Mouse (Mus musculus) erythroblast, embryonic 14.5 days (primary cell): ENCODE measurements around the gene Kmo. TPM values are rescaled to one million over a fixed set of nuclear protein-coding genes. Genes with fewer than 3 reads are reported as not detected.

Experiments
- H3K27me3 ChIP-seq: 2 replicates; pipeline ENCODE4 v1.6.1; 2012; ENCODE audit warnings: inconsistent platforms; ENCODE audit not compliant: control insufficient read depth
- H3K36me3 ChIP-seq: 2 replicates; pipeline ENCODE4 v1.6.1; 2012; ENCODE audit warnings: mild to moderate bottlenecking, inconsistent platforms; ENCODE audit not compliant: control insufficient read depth
- H3K4me1 ChIP-seq: 2 replicates; pipeline ENCODE4 v1.6.1; 2012; ENCODE audit warnings: inconsistent platforms; ENCODE audit not compliant: control insufficient read depth
- H3K4me3 ChIP-seq: replicated peaks from 2 replicates; pipeline ENCODE3; 2012; ENCODE audit warnings: moderate library complexity, mild to moderate bottlenecking, inconsistent platforms
- H3K9me3 ChIP-seq: 2 replicates; pipeline ENCODE4 v1.6.1; 2012; ENCODE audit warnings: low read length, inconsistent platforms, mixed read lengths; ENCODE audit not compliant: control insufficient read depth
- GATA1 ChIP-seq: IDR thresholded peaks from 2 replicates; pipeline ENCODE4 v1.6.1; 2012; ENCODE audit warnings: low read length, inconsistent platforms, mixed read lengths
- TAL1 ChIP-seq: IDR thresholded peaks from 3 replicates; pipeline ENCODE4 v1.6.1; 2012; ENCODE audit warnings: low read length, inconsistent platforms, mixed read lengths
- polyA plus RNA-seq: library from polyadenylated mRNA; stranded (reverse); fragments of >175 nt; gene quantifications from 2 replicates; pipeline ENCODE4 v1.2.3, GENCODE M21; 2012

Kmo gene
- polyA plus RNA-seq, 1 experiment, result not detected

DNA sequence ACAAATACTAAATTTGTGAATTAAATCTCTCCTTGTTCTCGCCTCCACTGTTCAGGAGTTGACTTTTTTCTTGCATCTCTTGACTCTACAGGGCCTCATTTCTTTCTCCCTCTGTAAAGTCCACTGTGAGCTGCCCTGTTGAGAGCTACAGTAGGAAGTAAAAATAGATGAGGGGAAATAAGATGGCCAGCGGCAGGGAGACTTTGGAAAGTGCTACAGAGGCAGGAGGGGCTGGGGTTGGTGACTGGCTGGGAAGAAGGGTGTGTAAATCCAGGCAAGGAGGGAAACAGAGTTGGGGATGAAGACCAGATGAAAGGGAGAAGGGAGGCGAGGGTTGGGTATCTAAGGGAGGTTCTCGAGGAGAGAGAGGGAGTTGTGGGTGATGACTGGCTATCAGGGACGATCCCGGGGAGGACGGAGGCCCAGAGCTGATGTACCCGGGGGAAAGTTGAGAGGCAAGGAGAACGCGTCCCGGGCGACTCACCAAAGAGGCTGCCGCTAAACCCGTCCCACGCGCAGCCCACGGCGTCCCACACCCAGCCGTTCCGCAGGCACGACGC, 71.6 kb downstream of the Kmo start:
- no peaks in the 10 kb centered on the region for H3K27me3 ChIP-seq
- peaks cover 25% of the 10 kb centered on the region for H3K4me1 ChIP-seq
- peaks cover 10% of the 10 kb centered on the region for H3K36me3 ChIP-seq
- no peaks in the 10 kb centered on the region for H3K9me3 ChIP-seq
- H3K4me3 ChIP-seq, result peak overlapping the region; percentile 85
- TF ChIP-seq GATA1, result no peak
- TF ChIP-seq TAL1, result no peak

DNA sequence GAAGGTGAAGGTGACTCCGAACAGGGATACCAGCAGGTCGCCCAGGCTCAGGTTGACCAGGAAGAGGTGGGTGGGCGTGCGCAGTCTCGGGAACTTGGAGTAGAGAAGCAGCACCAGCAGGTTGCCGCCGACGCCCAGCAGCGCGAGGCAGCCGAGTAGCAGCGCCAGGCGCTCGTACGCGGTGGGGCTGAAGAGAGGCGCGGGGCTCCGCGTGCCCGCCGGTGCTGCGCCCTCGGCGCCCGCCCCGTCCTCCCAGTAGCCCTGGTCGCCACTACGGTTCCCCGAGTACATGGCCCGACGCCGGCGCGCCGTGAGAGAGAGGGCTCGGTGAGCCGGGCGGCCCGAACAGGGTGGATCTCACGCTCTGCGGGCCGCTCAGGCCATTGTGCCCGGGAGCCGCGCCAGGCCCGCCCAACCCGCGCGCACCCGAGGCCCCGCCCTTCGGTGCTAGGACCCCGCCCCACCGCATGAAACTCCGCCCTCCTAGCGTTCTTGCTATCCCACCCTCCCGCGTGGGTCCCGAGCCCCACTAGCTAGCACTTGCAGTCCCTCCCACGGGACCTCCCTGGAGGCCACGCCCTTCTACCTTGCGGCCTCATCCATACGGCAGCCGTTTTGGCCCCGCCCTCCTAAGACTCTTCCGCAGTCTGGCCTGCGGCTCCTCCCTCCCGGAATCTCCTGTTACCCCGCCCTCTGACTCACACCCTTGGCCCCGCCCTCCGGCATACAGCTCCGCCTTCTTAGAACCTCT, 72.2 kb downstream of the Kmo start, which contains the start of the genes Opn3 and Chml:
TSS of gene Opn3 (minus strand) at position 531 of the 751 bp plus-strand sequence.
TSS of gene Chml (minus strand) at position 656 of the 751 bp plus-strand sequence.
- no peaks in the 10 kb centered on the region for H3K9me3 ChIP-seq
- peaks cover 7% of the 10 kb centered on the region for H3K36me3 ChIP-seq
- peak within 1 kb of the TSS; percentile 85 for H3K4me3 ChIP-seq
- no peak for TF ChIP-seq GATA1
- no peak for TF ChIP-seq TAL1
- H3K4me1 ChIP-seq, result peaks cover 25% of the 10 kb centered on the region
- no peaks in the 10 kb centered on the region for H3K27me3 ChIP-seq

DNA sequence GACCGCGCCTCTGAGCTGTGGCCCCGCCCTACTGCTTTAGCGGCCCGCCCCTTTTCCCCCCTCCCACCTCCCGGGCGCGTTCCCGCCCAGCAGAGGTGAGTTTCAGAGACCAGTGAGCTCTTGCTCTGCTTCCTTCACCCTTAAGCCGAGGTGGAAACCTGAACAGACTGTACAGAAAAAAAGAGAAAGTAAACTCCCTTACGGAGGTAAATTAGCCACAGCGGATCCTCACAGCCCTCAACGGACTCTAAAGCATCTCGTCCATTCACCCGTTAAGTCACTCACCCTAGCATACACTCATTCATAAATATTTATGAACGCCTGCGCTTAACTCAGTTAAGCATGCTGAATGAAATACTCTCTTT, 72.8 kb downstream of the Kmo start:
- Histone ChIP-seq H3K27me3 (no peaks in the 10 kb centered on the region), H3K9me3 (no peaks in the 10 kb centered on the region), H3K4me1 (peaks cover 25% of the 10 kb centered on the region), H3K4me3 (peak overlapping the region; percentile 85), H3K36me3 (peaks cover 2% of the 10 kb centered on the region)
- TF ChIP-seq TAL1 (no peak), GATA1 (no peak)

DNA sequence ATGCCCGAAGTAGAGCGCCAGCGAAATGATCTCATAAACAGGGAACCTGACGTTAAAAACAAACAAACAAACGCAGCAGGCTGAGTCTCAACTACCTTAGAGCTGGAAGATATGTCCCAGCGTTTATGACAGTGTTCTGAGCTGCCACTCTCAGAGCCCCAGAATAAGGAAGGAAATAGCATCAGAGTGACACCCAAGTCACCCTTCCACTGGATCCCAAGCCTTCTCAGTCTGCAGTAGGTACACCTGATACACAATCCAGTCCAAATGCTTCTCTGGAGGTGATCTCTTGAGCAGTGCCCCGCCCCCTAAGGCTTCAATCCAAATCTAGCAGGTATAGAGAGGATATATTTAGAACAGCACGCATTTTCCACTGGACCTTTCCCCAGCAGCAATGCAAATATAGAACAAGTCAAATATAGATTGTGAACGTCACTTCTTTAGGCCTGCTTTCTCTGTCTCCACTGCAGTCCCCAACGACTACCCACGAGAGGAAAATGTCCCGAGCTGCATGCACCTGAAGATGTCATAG, 73.3 kb downstream of the Kmo start:
- TF ChIP-seq GATA1 (no peak), TAL1 (no peak)
- H3K27me3 ChIP-seq, result no peaks in the 10 kb centered on the region
- H3K4me3 ChIP-seq, result peak overlapping the region; percentile 85
- peaks cover 25% of the 10 kb centered on the region for H3K4me1 ChIP-seq
- H3K9me3 ChIP-seq, result no peaks in the 10 kb centered on the region
- H3K36me3 ChIP-seq, result no peaks in the 10 kb centered on the region

DNA sequence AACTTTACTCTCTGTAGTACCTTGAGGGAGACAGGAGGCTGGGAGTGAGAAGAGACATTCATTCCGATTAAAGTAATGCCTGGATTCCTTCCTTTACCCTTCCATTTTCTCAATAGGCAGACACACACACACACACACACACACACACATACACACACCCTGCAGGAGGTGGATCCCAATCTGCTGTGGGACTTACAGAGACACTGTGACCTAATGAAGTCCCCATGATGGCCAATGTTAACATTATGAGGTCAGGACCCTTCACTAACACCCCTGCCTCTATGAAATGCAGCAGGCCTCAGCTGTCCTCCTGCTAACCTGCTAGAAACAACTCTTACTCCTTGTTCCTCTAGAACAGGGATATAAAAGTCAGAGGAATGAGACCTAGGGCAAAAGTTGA, 78.1 kb downstream of the Kmo start, which contains the start of gene Wdr64:
TSS of gene Wdr64 (plus strand) at position 301 of the 400 bp plus-strand sequence.
- no peaks in the 10 kb centered on the region for H3K36me3 ChIP-seq
- no peak within 1 kb of the TSS for H3K4me3 ChIP-seq
- no peaks in the 10 kb centered on the region for H3K27me3 ChIP-seq
- no peaks in the 10 kb centered on the region for H3K9me3 ChIP-seq
- H3K4me1 ChIP-seq, result peaks cover 5% of the 10 kb centered on the region
- no peak for TF ChIP-seq GATA1
- TF ChIP-seq TAL1, result no peak

DNA sequence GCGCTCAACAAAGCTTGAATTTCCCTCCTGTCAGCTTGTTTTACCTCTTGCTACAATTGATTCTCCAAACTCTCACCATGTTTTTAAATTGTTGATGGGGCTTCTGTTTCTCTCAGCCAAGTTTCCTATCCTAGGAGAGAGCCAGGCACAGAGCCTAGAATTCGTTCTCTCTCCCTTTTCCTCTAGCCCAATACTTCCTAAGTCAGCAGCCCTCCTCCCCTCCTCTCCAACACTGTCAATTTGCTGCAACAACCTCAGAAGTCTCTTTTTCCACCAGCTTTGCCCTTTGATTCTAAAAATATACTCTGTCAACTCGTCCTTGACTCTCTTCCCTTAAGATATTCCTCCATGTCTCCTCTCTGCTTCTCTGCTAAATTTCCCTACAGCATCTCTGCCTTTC, 79.2 kb downstream of the Kmo start:
- H3K4me3 ChIP-seq, result no peak overlapping the region
- TF ChIP-seq GATA1 (no peak), TAL1 (no peak)

GRCm38 (mm10) chr1:175699796-175700195, 79.6 kb downstream of the Kmo start:
- no peak overlapping the region for H3K4me3 ChIP-seq
- TF ChIP-seq GATA1 (no peak), TAL1 (no peak)
- no peaks in the 10 kb centered on the region for H3K4me1 ChIP-seq
- H3K9me3 ChIP-seq, result no peaks in the 10 kb centered on the region
- H3K27me3 ChIP-seq, result no peaks in the 10 kb centered on the region
- H3K36me3 ChIP-seq, result no peaks in the 10 kb centered on the region

More for the DNA sequence above, 79.2 kb downstream of the Kmo start:
- no peaks in the 10 kb centered on the region for H3K9me3 ChIP-seq
- no peaks in the 10 kb centered on the region for H3K27me3 ChIP-seq
- no peaks in the 10 kb centered on the region for H3K36me3 ChIP-seq
- H3K4me1 ChIP-seq, result no peaks in the 10 kb centered on the region

DNA sequence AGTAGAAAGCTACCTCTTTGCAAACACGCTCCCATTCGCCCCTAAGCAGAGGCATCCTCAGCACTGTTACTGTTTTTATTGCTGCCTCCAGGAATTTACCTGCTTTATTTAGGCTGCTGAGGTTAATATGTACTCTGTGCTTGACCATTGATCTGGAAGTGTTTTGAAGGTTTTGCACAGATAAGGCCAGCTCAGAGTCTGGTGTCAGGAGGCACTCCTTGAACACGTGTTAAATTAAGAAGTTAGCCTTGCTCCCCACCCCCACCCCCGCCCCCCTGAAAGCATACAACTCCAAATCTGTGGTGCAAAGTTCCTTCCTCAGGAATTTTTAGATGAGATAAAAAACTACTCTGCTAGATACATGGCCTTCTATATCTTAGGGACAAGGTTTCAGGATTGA, 81.0 kb downstream of the Kmo start:
- TF ChIP-seq TAL1, result no peak
- TF ChIP-seq GATA1, result no peak
- H3K36me3 ChIP-seq, result no peaks in the 10 kb centered on the region
- H3K4me1 ChIP-seq, result no peaks in the 10 kb centered on the region
- no peaks in the 10 kb centered on the region for H3K27me3 ChIP-seq
- no peak overlapping the region for H3K4me3 ChIP-seq
- no peaks in the 10 kb centered on the region for H3K9me3 ChIP-seq

GRCm38 (mm10) chr1:175707599-175707998, 87.4 kb downstream of the Kmo start:
- TF ChIP-seq TAL1 (no peak), GATA1 (no peak)
- H3K4me1 ChIP-seq, result no peaks in the 10 kb centered on the region
- H3K27me3 ChIP-seq, result no peaks in the 10 kb centered on the region
- H3K9me3 ChIP-seq, result no peaks in the 10 kb centered on the region
- H3K4me3 ChIP-seq, result no peak overlapping the region
- H3K36me3 ChIP-seq, result no peaks in the 10 kb centered on the region
